Mouse (Mus musculus) liver, adult 2 months (tissue): ENCODE data around the gene Sumf1.

ENCODE experiments used
- CTCF ChIP-seq: fragments of 200-500 bp; IDR thresholded peaks from 2 replicates; pipeline ENCODE4 v1.5.1; 2011; ENCODE audit warnings: low read depth, low read length, control low read depth
- POLR2A ChIP-seq: fragments of 200-500 bp; IDR thresholded peaks from 2 replicates; pipeline ENCODE4 v1.6.1; 2011; ENCODE audit warnings: low read length, control low read depth; ENCODE audit not compliant: insufficient read depth; ENCODE audit errors: extremely low read depth

DNA sequence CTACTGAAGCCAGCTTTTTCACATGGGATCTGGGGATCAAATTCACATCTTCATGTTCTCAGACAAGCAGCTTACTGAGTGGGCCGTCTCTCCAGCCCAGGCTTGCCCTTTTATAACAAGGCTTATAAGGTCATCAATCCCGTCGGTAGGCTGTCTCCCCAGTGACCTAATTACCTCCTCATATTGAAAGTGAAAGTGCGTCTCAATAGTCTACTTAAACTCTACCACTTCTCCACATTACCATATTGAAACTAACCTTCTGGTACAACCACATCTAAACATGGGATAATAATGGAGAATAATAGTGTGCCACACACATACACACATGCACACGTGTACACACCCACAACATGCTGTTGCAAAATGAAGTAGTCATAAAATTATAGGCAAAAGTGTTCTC lies 20.4 kb downstream of the Sumf1 start:
- TF ChIP-seq CTCF (no peak), POLR2A (no peak)
